Comparison of ENCODE assay signal across 8 mouse cellular contexts in the genomic region with DNA sequence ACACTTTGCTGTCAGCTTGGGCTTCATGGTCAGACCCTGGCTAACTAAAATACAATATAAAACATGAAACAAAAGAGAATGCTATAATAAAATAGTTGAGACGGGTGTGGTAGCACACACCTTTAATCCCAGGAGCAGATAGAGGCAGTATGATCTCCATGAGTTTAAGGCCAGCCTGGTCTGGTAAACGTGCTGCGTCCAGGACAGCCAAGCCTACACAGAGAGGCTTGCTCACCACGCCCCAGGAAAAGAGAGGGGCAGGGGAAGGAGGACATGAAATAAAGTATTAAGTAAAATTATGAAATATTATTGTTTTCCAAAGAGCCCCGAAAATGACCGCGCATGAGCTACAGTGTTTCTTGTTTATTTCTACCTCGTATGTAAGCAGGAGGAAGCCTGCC. TPM values are rescaled to one million over a fixed set of nuclear protein-coding genes. Genes with fewer than 3 reads are reported as not detected.
A peak's percentile ranks its signal among the peaks of the same experiment; 100 is the strongest.
DNase-seq lines count a peak whose midpoint lies in the region; ATAC-seq and TF ChIP-seq lines count a peak whose summit lies in the region.

No protein-coding gene starts in this region.

- no peak for TF ChIP-seq CTCF in CH12.LX (conservative IDR thresholded peaks at IDR 0.05 in 1 of 2, IDR thresholded peaks at IDR 0.05 in 1 of 2; ENCODE audit: low read depth in 2 of 2, low read length in 2 of 2)
- no peak for TF ChIP-seq CTCF in liver, embryonic 14.5 days (IDR thresholded peaks at IDR 0.05; ENCODE audit: low read depth)

- TF ChIP-seq RAD21 in CH12.LX (IDR thresholded peaks at IDR 0.05; ENCODE audit: low read depth, low read length), result no peak

- peaks cover 31% of the 10 kb centered on the region for H3K36me3 ChIP-seq in heart, embryonic 10.5 days
- peaks cover 20 to 31% of the 10 kb centered on the region in 2 experiments for H3K36me3 ChIP-seq in CH12.LX (replicated peaks in 1 of 2; ENCODE audit: control insufficient read depth in 1 of 2, insufficient read depth in 1 of 2, low read length in 1 of 2)
- H3K36me3 ChIP-seq in forebrain, embryonic 14.5 days (ENCODE audit: control insufficient read depth, insufficient read depth, low read length), result peaks cover 27% of the 10 kb centered on the region
- peaks cover 9% of the 10 kb centered on the region for H3K36me3 ChIP-seq in liver, embryonic 14.5 days (replicated peaks; ENCODE audit: control insufficient read depth, insufficient read depth, low read depth)

- dilution Hi-C loops in CH12.LX (cut with MboI; ENCODE audit: extremely low pct_ligation_motif_present, extremely low pct_unique_long_range_greater_than_20kb, low sequenced_read_pairs), result no loop called here

- H3K27ac ChIP-seq in heart, embryonic 10.5 days, result peak overlapping the region; percentile 100
- 0 out of 2 replicates have a peak overlapping the region, but pooled peaks have one; percentile 16 for H3K27ac ChIP-seq in CH12.LX (ENCODE audit: insufficient read depth, low read depth)
- peak overlapping the region; percentile 82 for H3K27ac ChIP-seq in forebrain, embryonic 14.5 days (ENCODE audit: low read depth, low read length)
- peak overlapping the region; percentile 71 for H3K27ac ChIP-seq in liver, embryonic 14.5 days

- TF ChIP-seq POLR2A in CH12.LX (IDR thresholded peaks at IDR 0.05; ENCODE audit: low read depth, low read length), result no peak

- peak overlapping the region; percentile 87 for H3K4me2 ChIP-seq in CH12.LX (ENCODE audit: insufficient read depth, low read depth, poor library complexity, severe bottlenecking)
- peak overlapping the region; percentile 88 for H3K4me2 ChIP-seq in forebrain, embryonic 14.5 days (ENCODE audit: low read length)
- H3K4me2 ChIP-seq in liver, embryonic 14.5 days (ENCODE audit: low read depth), result peak overlapping the region; percentile 85

- in situ Hi-C loops in CH12.LX (cut with MboI; ENCODE audit: low pct_ligation_motif_present, low pct_unique_long_range_greater_than_20kb, low sequenced_read_pairs), result no loop called here

- peaks cover 4% of the 10 kb centered on the region for H3K79me2 ChIP-seq in CH12.LX (replicated peaks; ENCODE audit: control insufficient read depth, extremely low read depth, insufficient read depth, poor library complexity, severe bottlenecking)

- H3K4me3 ChIP-seq in heart, embryonic 10.5 days, result peak overlapping the region; percentile 93
- peak overlapping the region; percentile 86 to 97 (median 90) for H3K4me3 ChIP-seq in CH12.LX (replicated peaks in 1 of 3; ENCODE audit: low read depth in 2 of 3, low read length in 2 of 3, poor library complexity in 1 of 3)
- H3K4me3 ChIP-seq in forebrain, embryonic 14.5 days (ENCODE audit: low read depth, low read length), result peak overlapping the region; percentile 82
- H3K4me3 ChIP-seq in liver, embryonic 14.5 days (ENCODE audit: insufficient read depth in 1 of 2, low read depth in 2 of 2, low read length in 2 of 2), result peak overlapping the region; percentile 89 to 100

- H3K9ac ChIP-seq in CH12.LX (ENCODE audit: insufficient read depth, low read depth), result peak overlapping the region; percentile 99
- H3K9ac ChIP-seq in forebrain, embryonic 14.5 days (ENCODE audit: low read length), result peak overlapping the region; percentile 95
- H3K9ac ChIP-seq in liver, embryonic 14.5 days (replicated peaks), result peak overlapping the region; percentile 96

- no peak for ATAC-seq in forebrain, embryonic 14.5 days
- ATAC-seq in liver, embryonic 14.5 days (ENCODE audit: insufficient read depth), result peak; percentile 42
- no peak for ATAC-seq in inflammation-experienced regulatory T-cells, adult 6 months

- peaks cover 38% of the 10 kb centered on the region for H3K4me1 ChIP-seq in heart, embryonic 10.5 days
- H3K4me1 ChIP-seq in CH12.LX (ENCODE audit: control insufficient read depth in 1 of 2, insufficient read depth in 2 of 2), result peaks cover 9 to 35% of the 10 kb centered on the region in 2 experiments
- peaks cover 12% of the 10 kb centered on the region for H3K4me1 ChIP-seq in forebrain, embryonic 14.5 days (ENCODE audit: control insufficient read depth, insufficient read depth, low read length)
- peaks cover 31 to 42% of the 10 kb centered on the region in 2 experiments for H3K4me1 ChIP-seq in liver, embryonic 14.5 days (replicated peaks; ENCODE audit: control insufficient read depth in 2 of 2, insufficient read depth in 2 of 2, low read length in 1 of 2)

- no peaks in the 10 kb centered on the region for H3K27me3 ChIP-seq in heart, embryonic 10.5 days (ENCODE audit: insufficient read depth, poor library complexity, severe bottlenecking)
- no peaks in the 10 kb centered on the region for H3K27me3 ChIP-seq in CH12.LX (replicated peaks)
- no peaks in the 10 kb centered on the region for H3K27me3 ChIP-seq in forebrain, embryonic 14.5 days (replicated peaks; ENCODE audit: control insufficient read depth, insufficient read depth, low read length)
- no peaks in the 10 kb centered on the region for H3K27me3 ChIP-seq in liver, embryonic 14.5 days (ENCODE audit: control insufficient read depth, insufficient read depth, low read length)

- no peak for DNase-seq in heart, embryonic 10.5 days (ENCODE audit: low spot score)
- DNase-seq in heart, postnatal 25 days (ENCODE audit: low spot score), result no peak
- no peak for DNase-seq in CH12.LX (ENCODE audit: extremely low read depth)
- no peak for DNase-seq in forebrain, embryonic 14.5 days (ENCODE audit: low spot score)
- DNase-seq in liver, embryonic 14.5 days (ENCODE audit: low read depth in 3 of 3, low spot score in 3 of 3), result no peak
- DNase-seq in urinary bladder, postnatal 14 days (ENCODE audit: low spot score), result no peak
- DNase-seq in cerebellum, adult 8-10 months, result no peak

- H3K9me3 ChIP-seq in heart, embryonic 10.5 days, result no peaks in the 10 kb centered on the region
- no peaks in the 10 kb centered on the region for H3K9me3 ChIP-seq in CH12.LX (replicated peaks; ENCODE audit: low read length)
- H3K9me3 ChIP-seq in forebrain, embryonic 14.5 days (replicated peaks; ENCODE audit: control insufficient read depth, low read length), result no peaks in the 10 kb centered on the region
- H3K9me3 ChIP-seq in liver, embryonic 14.5 days (ENCODE audit: control insufficient read depth, low read length), result no peaks in the 10 kb centered on the region

- no peak for TF ChIP-seq EP300 in CH12.LX (IDR thresholded peaks at IDR 0.05; ENCODE audit: low read length)
- no peak for TF ChIP-seq EP300 in liver, embryonic 14.5 days (IDR thresholded peaks at IDR 0.05; ENCODE audit: low read depth)

- WGBS in heart, embryonic 10.5 days, result 2% methylated on average over 8 of the region's 8 CpGs
- WGBS in forebrain, embryonic 14.5 days, result 2% methylated on average over 8 of the region's 8 CpGs
- WGBS in liver, embryonic 14.5 days (ENCODE audit: insufficient replicate concordance), result under 1% methylated on average over 8 of the region's 8 CpGs

- intact Hi-C loops in heart, postnatal 25 days (cut with DNase I), result no loop called here

RNA-seq across cellular contexts. Expression of gene Fkbp8, which starts 0.4 kb away (rescaled TPM):
- polyA plus RNA-seq in heart, embryonic 10.5 days (2016; fragmentation: Nextera tagmentation; extraction: Ambion mirVana), result 295 and 310 TPM in 2 replicates
- 100 to 1,000 TPM; 130 to 135 TPM for total RNA-seq in heart, postnatal 25 days (2021)
- total RNA-seq in CH12.LX (2012; rRNA removed) (246 and 266 TPM in 2 replicates), CH12.LX (2014; rRNA removed) (172 and 178 TPM in 2 replicates)
- polyA plus RNA-seq in CH12.LX (2012; ENCODE audit: insufficient read length, low read depth), result 176 and 178 TPM in 2 replicates
- polyA plus RNA-seq in forebrain, embryonic 14.5 days (2014; fragmentation: Nextera tagmentation; extraction: Ambion mirVana), result 363 and 380 TPM in 2 replicates
- 140 and 149 TPM in 2 replicates for polyA plus RNA-seq in liver, embryonic 14.5 days (2012; rRNA removed)
- 114 and 135 TPM in 2 replicates for polyA plus RNA-seq in liver, embryonic 14.5 days (2014; fragmentation: Nextera tagmentation; extraction: Ambion mirVana)
- polyA plus RNA-seq in inflammation-experienced regulatory T-cells, adult 6 months (2017; shearing (Covaris generic)), result 100 to 1,000 TPM; 133 to 156 (median 138) TPM

RNA-seq across cellular contexts. Expression of gene Kxd1, which starts 0.6 kb away (rescaled TPM):
- polyA plus RNA-seq in heart, embryonic 10.5 days (2016; fragmentation: Nextera tagmentation; extraction: Ambion mirVana), result 67.0 and 68.3 TPM in 2 replicates
- total RNA-seq in heart, postnatal 25 days (2021), result 10 to 100 TPM; 73.6 to 76.6 TPM
- total RNA-seq in CH12.LX (2012; rRNA removed), result 45.7 and 63.4 TPM in 2 replicates
- total RNA-seq in CH12.LX (2014; rRNA removed), result 67.9 and 68.0 TPM in 2 replicates
- polyA plus RNA-seq in CH12.LX (2012; ENCODE audit: insufficient read length, low read depth), result 56.6 and 56.7 TPM in 2 replicates
- polyA plus RNA-seq in forebrain, embryonic 14.5 days (2014; fragmentation: Nextera tagmentation; extraction: Ambion mirVana), result 49.1 and 57.9 TPM in 2 replicates
- polyA plus RNA-seq in liver, embryonic 14.5 days (2012; rRNA removed), result 28.9 and 30.8 TPM in 2 replicates
- polyA plus RNA-seq in liver, embryonic 14.5 days (2014; fragmentation: Nextera tagmentation; extraction: Ambion mirVana), result 32.6 and 33.3 TPM in 2 replicates
- polyA plus RNA-seq in inflammation-experienced regulatory T-cells, adult 6 months (2017; shearing (Covaris generic)), result 100 to 1,000 TPM; 138 to 187 (median 180) TPM

RNA-seq across cellular contexts. Expression of gene Ell, which starts 12.1 kb away (rescaled TPM):
- polyA plus RNA-seq in heart, embryonic 10.5 days (2016; fragmentation: Nextera tagmentation; extraction: Ambion mirVana), result 15.8 and 18.5 TPM in 2 replicates
- 10 to 100 TPM; 11.7 to 13.3 TPM for total RNA-seq in heart, postnatal 25 days (2021)
- total RNA-seq in CH12.LX (2012; rRNA removed), result 9.8 TPM in 2 replicates
- 6.4 and 6.5 TPM in 2 replicates for total RNA-seq in CH12.LX (2014; rRNA removed)
- polyA plus RNA-seq in CH12.LX (2012; ENCODE audit: insufficient read length, low read depth), result 14.0 and 17.9 TPM in 2 replicates
- polyA plus RNA-seq in forebrain, embryonic 14.5 days (2014; fragmentation: Nextera tagmentation; extraction: Ambion mirVana), result 15.1 TPM in 2 replicates
- polyA plus RNA-seq in liver, embryonic 14.5 days (2012; rRNA removed), result 8.9 and 9.6 TPM in 2 replicates
- 7.7 and 9.2 TPM in 2 replicates for polyA plus RNA-seq in liver, embryonic 14.5 days (2014; fragmentation: Nextera tagmentation; extraction: Ambion mirVana)
- polyA plus RNA-seq in inflammation-experienced regulatory T-cells, adult 6 months (2017; shearing (Covaris generic)), result 10 to 100 TPM; 30.5 to 37.0 (median 35.6) TPM

RNA-seq across cellular contexts. Expression of gene Uba52, which starts 16.5 kb away (rescaled TPM):
- 751 and 801 TPM in 2 replicates for polyA plus RNA-seq in heart, embryonic 10.5 days (2016; fragmentation: Nextera tagmentation; extraction: Ambion mirVana)
- total RNA-seq in heart, postnatal 25 days (2021), result 1,000 to 10,000 TPM; 1,533 to 1,573 TPM
- 3,341 and 3,407 TPM in 2 replicates for total RNA-seq in CH12.LX (2012; rRNA removed)
- 1,091 and 1,181 TPM in 2 replicates for total RNA-seq in CH12.LX (2014; rRNA removed)
- polyA plus RNA-seq in CH12.LX (2012; ENCODE audit: insufficient read length, low read depth), result 1,199 and 1,372 TPM in 2 replicates
- 709 and 911 TPM in 2 replicates for polyA plus RNA-seq in forebrain, embryonic 14.5 days (2014; fragmentation: Nextera tagmentation; extraction: Ambion mirVana)
- polyA plus RNA-seq in liver, embryonic 14.5 days (2012; rRNA removed), result 553 and 870 TPM in 2 replicates
- 738 and 773 TPM in 2 replicates for polyA plus RNA-seq in liver, embryonic 14.5 days (2014; fragmentation: Nextera tagmentation; extraction: Ambion mirVana)
- polyA plus RNA-seq in inflammation-experienced regulatory T-cells, adult 6 months (2017; shearing (Covaris generic)), result 1,000 to 10,000 TPM; 2,608 to 4,221 (median 3,776) TPM

RNA-seq across cellular contexts. Expression of gene Rex1bd, which starts 20.6 kb away (rescaled TPM):
- polyA plus RNA-seq in heart, embryonic 10.5 days (2016; fragmentation: Nextera tagmentation; extraction: Ambion mirVana), result 127 and 128 TPM in 2 replicates
- 100 to 1,000 TPM; 102 TPM for total RNA-seq in heart, postnatal 25 days (2021)
- total RNA-seq in CH12.LX (2012; rRNA removed), result 87.3 and 90.0 TPM in 2 replicates
- 43.3 and 47.8 TPM in 2 replicates for total RNA-seq in CH12.LX (2014; rRNA removed)
- polyA plus RNA-seq in CH12.LX (2012; ENCODE audit: insufficient read length, low read depth), result 38.4 and 59.9 TPM in 2 replicates
- polyA plus RNA-seq in forebrain, embryonic 14.5 days (2014; fragmentation: Nextera tagmentation; extraction: Ambion mirVana), result 174 and 199 TPM in 2 replicates
- polyA plus RNA-seq in liver, embryonic 14.5 days (2012; rRNA removed), result 55.1 and 71.6 TPM in 2 replicates
- polyA plus RNA-seq in liver, embryonic 14.5 days (2014; fragmentation: Nextera tagmentation; extraction: Ambion mirVana), result 72.0 and 74.2 TPM in 2 replicates
- 10 to 100 TPM; 67.7 to 85.1 (median 84.4) TPM for polyA plus RNA-seq in inflammation-experienced regulatory T-cells, adult 6 months (2017; shearing (Covaris generic))

Comparison
In these comparisons a context has a peak if more than half of its experiments do, and no peak if none do; other contexts are left out.
1. H3K27ac ChIP-seq: peak in every context shown above with its lines; median percentile 100 in heart, embryonic 10.5 days; 82 in forebrain, embryonic 14.5 days; 71 in liver, embryonic 14.5 days; 16 in CH12.LX.